Mouse (Mus musculus): Measurements from ENCODE around the gene Helq.

DNA sequence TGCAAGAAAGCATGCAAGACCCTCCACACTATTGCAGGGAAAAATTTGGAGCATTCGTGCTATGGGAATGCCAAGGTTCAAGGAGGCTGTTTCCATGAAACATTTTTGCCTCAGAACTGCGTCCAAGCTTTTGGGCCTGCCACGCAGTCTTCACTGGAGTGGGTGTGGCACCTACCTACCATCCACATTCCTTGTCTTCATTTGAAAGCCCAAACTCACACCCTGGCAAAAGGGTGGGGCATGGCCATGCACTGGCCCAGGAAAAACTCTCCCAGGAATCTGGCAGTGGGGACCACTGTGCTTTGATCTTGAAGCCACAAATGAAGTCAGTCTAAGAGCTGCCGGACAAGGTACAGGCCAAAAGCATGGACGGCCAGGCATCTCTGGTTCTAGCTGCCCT lies 40.3 kb downstream of the Helq start:
- TF ChIP-seq CHD2 (IDR thresholded peaks at IDR 0.05; ENCODE audit: low read depth, low read length) (no peak), MAFK (IDR thresholded peaks at IDR 0.05; ENCODE audit: insufficient read depth, low read depth, low read length) (no peak), ZC3H11A (IDR thresholded peaks at IDR 0.05; ENCODE audit: borderline replicate concordance, low read depth, low read length) (no peak), ZNF384 (IDR thresholded peaks at IDR 0.05; ENCODE audit: low read depth, low read length) (no peak)
